Mouse (Mus musculus) CH12.LX (cell line): ENCODE data around the gene Rhobtb1. TPM values are rescaled to one million over a fixed set of nuclear protein-coding genes. Genes with fewer than 3 reads are reported as not detected.

ENCODE experiments used
- DNase-seq: peaks from one replicate; pipeline ENCODE4 v3.0.0-alpha.2; 2013; ENCODE audit errors: extremely low read depth
- H3K27ac ChIP-seq: 2 replicates; pipeline ENCODE4 v1.5.1; 2012; ENCODE audit warnings: low read depth, mild to moderate bottlenecking, control low read depth, moderate library complexity; ENCODE audit not compliant: insufficient read depth
- H3K27me3 ChIP-seq: replicated peaks from 2 replicates; pipeline ENCODE3; 2012; ENCODE audit warnings: inconsistent platforms
- H3K36me3 ChIP-seq, 2 experiments: replicated peaks in 1 of 2; 2 replicates each; pipeline versions ENCODE3 to v1.6.1; 2012; ENCODE audit warnings: inconsistent platforms in 1 of 2, low read length in 1 of 2, mild to moderate bottlenecking in 1 of 2, mixed read lengths in 1 of 2, moderate library complexity in 1 of 2; ENCODE audit not compliant: control insufficient read depth in 1 of 2, insufficient read depth in 1 of 2
- H3K4me1 ChIP-seq, 2 experiments: 2 replicates each; pipeline ENCODE4 v1.6.1; 2012; ENCODE audit warnings: inconsistent platforms in 1 of 2, moderate library complexity in 1 of 2; ENCODE audit not compliant: insufficient read depth in 2 of 2, control insufficient read depth in 1 of 2
- H3K4me2 ChIP-seq: 2 replicates; pipeline ENCODE4 v1.6.1; 2012; ENCODE audit warnings: low read depth, mild to moderate bottlenecking, control low read depth; ENCODE audit not compliant: poor library complexity, insufficient read depth, severe bottlenecking
- H3K4me3 ChIP-seq, 3 experiments: fragments of 150-350 bp in 1 of 3; sonication (generic) in 1 of 3; replicated peaks in 1 of 3; 2 replicates each; pipeline versions ENCODE3 to v1.5.1; 2011 to 2012; ENCODE audit warnings: low read depth in 2 of 3, low read length in 2 of 3, mild to moderate bottlenecking in 2 of 3, moderate library complexity in 2 of 3, control low read depth in 1 of 3, improper control_type of control experiment in 1 of 3, inconsistent platforms in 1 of 3, mixed read lengths in 1 of 3; ENCODE audit not compliant: poor library complexity in 1 of 3
- H3K79me2 ChIP-seq: replicated peaks from 2 replicates; pipeline ENCODE4 v1.6.1; 2012; ENCODE audit warnings: mild to moderate bottlenecking, moderate library complexity; ENCODE audit not compliant: control insufficient read depth, poor library complexity, insufficient read depth, severe bottlenecking; ENCODE audit errors: extremely low read depth
- H3K9ac ChIP-seq: 2 replicates; pipeline ENCODE4 v1.6.1; 2012; ENCODE audit warnings: low read depth, mild to moderate bottlenecking, control low read depth, moderate library complexity; ENCODE audit not compliant: insufficient read depth
- H3K9me3 ChIP-seq: replicated peaks from 2 replicates; pipeline ENCODE3; 2012; ENCODE audit warnings: low read length, inconsistent platforms, mixed read lengths
- BHLHE40 ChIP-seq: IDR thresholded peaks from 2 replicates; pipeline ENCODE4 v1.6.1; 2011; ENCODE audit warnings: mild to moderate bottlenecking, low read depth, low read length, improper control_type of control experiment
- CHD1 ChIP-seq: IDR thresholded peaks from 2 replicates; pipeline ENCODE4 v1.6.1; 2012; ENCODE audit warnings: low read depth, low read length, improper control_type of control experiment, inconsistent platforms
- CHD2 ChIP-seq: IDR thresholded peaks from 2 replicates; pipeline ENCODE4 v1.6.1; 2011; ENCODE audit warnings: low read length, improper control_type of control experiment
- CTCF ChIP-seq, 2 experiments: IDR thresholded peaks in 1 of 2; conservative IDR thresholded peaks in 1 of 2; 2 replicates each; pipeline ENCODE4 v1.5.1; 2011 to 2012; ENCODE audit warnings: low read depth in 2 of 2, low read length in 2 of 2, improper control_type of control experiment in 1 of 2, inconsistent platforms in 1 of 2, mild to moderate bottlenecking in 1 of 2, moderate library complexity in 1 of 2
- E2F4 ChIP-seq: IDR thresholded peaks from 2 replicates; pipeline ENCODE4 v1.6.1; 2011; ENCODE audit warnings: low read depth, low read length, improper control_type of control experiment; ENCODE audit not compliant: insufficient replicate concordance
- ELF1 ChIP-seq: IDR thresholded peaks from 2 replicates; pipeline ENCODE4 v1.6.1; 2014; ENCODE audit warnings: low read depth, mild to moderate bottlenecking, inconsistent platforms, low read length, improper control_type of control experiment
- EP300 ChIP-seq: IDR thresholded peaks from 2 replicates; pipeline ENCODE4 v1.6.1; 2011; ENCODE audit warnings: low read length, improper control_type of control experiment
- ETS1 ChIP-seq: conservative IDR thresholded peaks from 2 replicates; pipeline ENCODE4 v1.6.1; 2012; ENCODE audit warnings: low read depth, mild to moderate bottlenecking, inconsistent platforms, low read length, improper control_type of control experiment, moderate library complexity
- HCFC1 ChIP-seq: IDR thresholded peaks from 2 replicates; pipeline ENCODE4 v1.6.1; 2012; ENCODE audit warnings: low read depth, mild to moderate bottlenecking, inconsistent platforms, low read length, improper control_type of control experiment
- JUN ChIP-seq: IDR thresholded peaks from 2 replicates; pipeline ENCODE4 v1.6.1; 2011; ENCODE audit warnings: low read depth, mild to moderate bottlenecking, low read length, improper control_type of control experiment, moderate library complexity; ENCODE audit not compliant: insufficient read depth
- JUND ChIP-seq: conservative IDR thresholded peaks from 2 replicates; pipeline ENCODE4 v1.6.1; 2011; ENCODE audit warnings: low read depth, low read length, improper control_type of control experiment
- MAFK ChIP-seq: IDR thresholded peaks from 2 replicates; pipeline ENCODE4 v1.6.1; 2011; ENCODE audit warnings: low read length, improper control_type of control experiment; ENCODE audit not compliant: insufficient replicate concordance
- MAX ChIP-seq: IDR thresholded peaks from 2 replicates; pipeline ENCODE4 v1.6.1; 2011; ENCODE audit warnings: low read length, improper control_type of control experiment
- MAZ ChIP-seq: IDR thresholded peaks from 2 replicates; pipeline ENCODE4 v1.6.1; 2012; ENCODE audit warnings: low read depth, mild to moderate bottlenecking, inconsistent platforms, low read length, improper control_type of control experiment, moderate library complexity
- MYC ChIP-seq: IDR thresholded peaks from 2 replicates; pipeline ENCODE4 v1.6.1; 2011; ENCODE audit warnings: low read depth, mild to moderate bottlenecking, improper control_type of control experiment, low read length
- NELFE ChIP-seq: IDR thresholded peaks from 2 replicates; pipeline ENCODE4 v1.6.1; 2011; ENCODE audit warnings: low read depth, low read length, improper control_type of control experiment
- NRF1 ChIP-seq: IDR thresholded peaks from 2 replicates; pipeline ENCODE4 v1.6.1; 2014; ENCODE audit warnings: low read depth, mild to moderate bottlenecking, inconsistent platforms, low read length, improper control_type of control experiment, moderate library complexity
- POLR2A ChIP-seq: IDR thresholded peaks from 2 replicates; pipeline ENCODE4 v1.6.1; 2011; ENCODE audit warnings: low read depth, mild to moderate bottlenecking, improper control_type of control experiment, low read length
- POLR2AphosphoS2 ChIP-seq: IDR thresholded peaks from 2 replicates; pipeline ENCODE4 v1.6.1; 2011; ENCODE audit warnings: low read depth, low read length, improper control_type of control experiment
- RAD21 ChIP-seq: IDR thresholded peaks from 2 replicates; pipeline ENCODE4 v1.6.1; 2011; ENCODE audit warnings: low read depth, mild to moderate bottlenecking, low read length, improper control_type of control experiment, moderate library complexity
- RCOR1 ChIP-seq: conservative IDR thresholded peaks from 2 replicates; pipeline ENCODE4 v1.6.1; 2012; ENCODE audit warnings: low read depth, mild to moderate bottlenecking, inconsistent platforms, low read length, improper control_type of control experiment
- SIN3A ChIP-seq: IDR thresholded peaks from 2 replicates; pipeline ENCODE4 v1.6.1; 2012; ENCODE audit warnings: low read length, improper control_type of control experiment, inconsistent platforms
- TBP ChIP-seq: conservative IDR thresholded peaks from 2 replicates; pipeline ENCODE4 v1.6.1; 2011; ENCODE audit warnings: low read depth, low read length, improper control_type of control experiment
- TCF12 ChIP-seq: IDR thresholded peaks from 2 replicates; pipeline ENCODE4 v1.6.1; 2014; ENCODE audit warnings: low read depth, mild to moderate bottlenecking, inconsistent platforms, low read length, improper control_type of control experiment
- UBTF ChIP-seq: IDR thresholded peaks from 2 replicates; pipeline ENCODE4 v1.6.1; 2012; ENCODE audit warnings: low read depth, mild to moderate bottlenecking, inconsistent platforms, low read length, improper control_type of control experiment, moderate library complexity
- USF2 ChIP-seq: conservative IDR thresholded peaks from 2 replicates; pipeline ENCODE4 v1.6.1; 2011; ENCODE audit warnings: low read depth, low read length, improper control_type of control experiment
- ZC3H11A ChIP-seq: IDR thresholded peaks from 2 replicates; pipeline ENCODE4 v1.6.1; 2012; ENCODE audit warnings: low read depth, mild to moderate bottlenecking, inconsistent platforms, low read length, improper control_type of control experiment
- ZKSCAN1 ChIP-seq: IDR thresholded peaks from 2 replicates; pipeline ENCODE4 v1.6.1; 2012; ENCODE audit warnings: low read depth, inconsistent platforms, low read length, improper control_type of control experiment, borderline replicate concordance
- ZMIZ1 ChIP-seq: IDR thresholded peaks from 2 replicates; pipeline ENCODE4 v1.6.1; 2012; ENCODE audit warnings: low read depth, mild to moderate bottlenecking, inconsistent platforms, low read length, improper control_type of control experiment
- ZNF384 ChIP-seq: IDR thresholded peaks from 2 replicates; pipeline ENCODE4 v1.6.1; 2012; ENCODE audit warnings: low read depth, low read length, improper control_type of control experiment, inconsistent platforms
- dilution Hi-C: fragments of 300-500 bp; cut with MboI; formaldehyde crosslinking; loops from 2 replicates; pipeline ENCODE4 v1.14.3; 2020; ENCODE audit warnings: low sequenced_read_pairs; ENCODE audit not compliant: extremely low pct_unique_long_range_greater_than_20kb, extremely low pct_ligation_motif_present
- in situ Hi-C: fragments of 300-500 bp; cut with MboI; formaldehyde crosslinking; loops from 3 replicates; pipeline ENCODE4 v1.14.3; 2019; ENCODE audit warnings: low sequenced_read_pairs, low pct_ligation_motif_present, low pct_unique_long_range_greater_than_20kb, mixed read lengths
- polyA plus RNA-seq: library from polyadenylated mRNA; unstranded; fragments of >175 nt; gene quantifications from 2 replicates; pipeline ENCODE4 v1.2.1, GENCODE M21; 2012; ENCODE audit warnings: low read depth; ENCODE audit not compliant: insufficient read length
- total RNA-seq, 2 experiments: library from RNA; depleted of rRNA; stranded (reverse); fragments of 300-350 nt in 1 of 2; fragments of >200 nt in 1 of 2; gene quantifications; 2 replicates each; pipeline ENCODE4 v1.2.3; 2012 to 2014

Rhobtb1 gene
- total and polyA plus RNA-seq, 3 experiments: 3.1 to 12.2 (median 3.4) TPM

DNA sequence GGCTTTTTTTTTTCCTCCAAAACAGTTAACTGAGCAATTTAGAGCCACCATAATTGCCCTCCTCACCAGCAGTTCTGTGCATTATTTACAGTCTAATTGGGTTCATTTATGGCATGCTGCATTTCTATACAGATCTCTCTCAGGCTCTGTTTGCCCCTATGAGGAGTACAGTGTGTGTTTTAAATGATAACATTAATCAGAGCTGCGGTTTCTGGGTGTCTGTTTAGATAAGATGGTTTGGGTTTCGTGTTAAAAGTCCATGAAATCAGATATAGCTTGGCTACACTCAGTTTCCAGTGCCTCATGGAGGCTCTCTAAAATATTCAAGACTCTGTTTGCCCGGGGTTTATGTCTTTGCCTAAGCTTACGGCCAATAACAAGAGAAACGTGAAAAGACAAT lies 104.4 kb downstream of the Rhobtb1 start:
- Histone ChIP-seq H3K36me3 (peaks cover 0 to 3% of the 10 kb centered on the region in 2 experiments), H3K4me1 (peaks cover 43 to 79% of the 10 kb centered on the region in 2 experiments), H3K4me3 (no peak overlapping the region), H3K27me3 (no peaks in the 10 kb centered on the region), H3K9me3 (no peaks in the 10 kb centered on the region), H3K4me2 (no peak overlapping the region), H3K9ac (no peak overlapping the region), H3K27ac (no peak overlapping the region), H3K79me2 (peaks cover 3% of the 10 kb centered on the region)
- in situ Hi-C loops (no loop called here), dilution Hi-C loops (no loop called here)
- DNase-seq: no peak
- TF ChIP-seq MAX (no peak), NELFE (no peak), ETS1 (no peak), CHD2 (no peak), JUND (no peak), MAFK (no peak), HCFC1 (no peak), ZC3H11A (no peak), TBP (no peak), ZKSCAN1 (no peak), MYC (no peak), MAZ (no peak), RCOR1 (no peak), POLR2AphosphoS2 (no peak), ELF1 (no peak), JUN (no peak), SIN3A (no peak), NRF1 (no peak), POLR2A (no peak)

DNA sequence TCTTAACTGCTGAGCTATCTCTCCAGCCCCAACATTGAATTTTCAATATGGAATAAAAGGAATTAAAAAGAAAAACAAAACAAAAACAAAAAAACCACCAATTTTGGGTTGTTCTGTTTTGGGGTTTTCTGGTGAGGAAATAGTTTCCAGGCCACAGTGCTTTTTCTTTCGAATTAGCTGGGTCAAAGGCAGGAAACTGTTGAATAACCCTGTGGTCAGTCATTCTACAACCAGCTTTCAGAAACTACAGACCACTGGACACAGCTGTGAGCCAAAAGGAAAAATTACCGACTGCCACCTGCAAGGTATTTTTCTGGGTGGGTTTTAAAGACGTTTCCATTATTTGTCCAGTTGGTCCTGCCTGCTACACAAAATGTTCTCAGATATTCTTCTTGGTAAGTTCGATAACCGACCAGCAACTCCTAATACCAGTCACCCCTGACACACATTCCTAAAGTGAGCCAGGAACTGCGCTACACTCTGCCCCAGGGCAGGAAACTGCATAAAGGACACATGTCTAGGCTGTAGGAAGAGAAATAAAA lies 106.4 kb downstream of the Rhobtb1 start:
- dilution Hi-C loops: no loop called here
- H3K27ac ChIP-seq: peak overlapping the region; percentile 77
- DNase-seq: no peak
- no peaks in the 10 kb centered on the region for H3K9me3 ChIP-seq
- H3K4me1 ChIP-seq: peaks cover 35 to 62% of the 10 kb centered on the region in 2 experiments
- H3K36me3 ChIP-seq: peaks cover 2 to 3% of the 10 kb centered on the region in 2 experiments
- in situ Hi-C loops: no loop called here
- no peak overlapping the region for H3K4me3 ChIP-seq
- H3K9ac ChIP-seq: peak overlapping the region; percentile 11; the same call in 1 of the 2 replicates
- no peaks in the 10 kb centered on the region for H3K27me3 ChIP-seq
- peaks cover 3% of the 10 kb centered on the region for H3K79me2 ChIP-seq
- peak overlapping the region; percentile 58 for H3K4me2 ChIP-seq
- no peak for TF ChIP-seq HCFC1
- TF ChIP-seq ZKSCAN1: no peak
- no peak for TF ChIP-seq UBTF
- TF ChIP-seq MYC: no peak
- TF ChIP-seq CTCF (conservative IDR thresholded peaks at IDR 0.05 in 1 of 2, IDR thresholded peaks at IDR 0.05 in 1 of 2; ENCODE audit: low read depth in 2 of 2, low read length in 2 of 2): no peak
- no peak for TF ChIP-seq TBP
- TF ChIP-seq JUND: peak; percentile 62; the same call in 1 of the 2 replicates
- no peak for TF ChIP-seq E2F4
- no peak for TF ChIP-seq POLR2AphosphoS2
- no peak for TF ChIP-seq MAZ
- no peak for TF ChIP-seq ZMIZ1
- no peak for TF ChIP-seq RAD21
- no peak for TF ChIP-seq USF2
- peak; percentile 89 for TF ChIP-seq EP300
- TF ChIP-seq JUN: peak; percentile 75
- no peak for TF ChIP-seq ZC3H11A
- TF ChIP-seq MAFK: no peak
- peak; percentile 58; the same call in 1 of the 2 replicates for TF ChIP-seq BHLHE40
- 0 out of 2 replicates have a peak, but pooled peaks have one; percentile 19 for TF ChIP-seq CHD2
- no peak for TF ChIP-seq ZNF384
- TF ChIP-seq SIN3A: no peak; the same call in 1 of the 2 replicates
- TF ChIP-seq POLR2A: no peak
- TF ChIP-seq RCOR1: no peak
- peak; percentile 96 for TF ChIP-seq TCF12
- no peak for TF ChIP-seq ELF1
- TF ChIP-seq CHD1: no peak
